Mouse (Mus musculus): ENCODE measurements around the gene Phrf1.

The Phrf1 gene

GRCm38 (mm10) chr7:141228279-141229067 is at the start of gene Phrf1:
TSS of gene Phrf1 (plus strand) at chr7:141228784.
- DNase-seq (ENCODE audit: low spot score) = peak; percentile 71

GRCm38 (mm10) chr7:141188194-141188593 is 40.4 kb upstream of the Phrf1 start:
- DNase-seq (ENCODE audit: low spot score) = no peak

- DNase-seq (ENCODE audit: low spot score) = no peak
Measured at GRCm38 (mm10) chr7:141188733-141189132, 39.9 kb upstream of the Phrf1 start.

- no peak for DNase-seq (ENCODE audit: low spot score)
Measured at GRCm38 (mm10) chr7:141190220-141190619, 38.4 kb upstream of the Phrf1 start.

- no peak for DNase-seq (ENCODE audit: low spot score)
Measured at GRCm38 (mm10) chr7:141191036-141191435, 37.5 kb upstream of the Phrf1 start.

- DNase-seq (ENCODE audit: low spot score) = no peak
Measured at GRCm38 (mm10) chr7:141191796-141192685, 36.5 kb upstream of the Phrf1 start.

- DNase-seq (ENCODE audit: low spot score) = no peak
Measured at GRCm38 (mm10) chr7:141192776-141193347, 35.7 kb upstream of the Phrf1 start.

GRCm38 (mm10) chr7:141193348-141193856 is 35.2 kb upstream of the Phrf1 start:
- DNase-seq (ENCODE audit: low spot score) = no peak

GRCm38 (mm10) chr7:141193948-141194347 is 34.6 kb upstream of the Phrf1 start, which contains the start of the genes Hras and Lrrc56:
TSS of gene Hras (minus strand) at chr7:141194005.
TSS of gene Lrrc56 (plus strand) at chr7:141194157.
- DNase-seq (ENCODE audit: low spot score) = peak; percentile 90

- no peak for DNase-seq (ENCODE audit: low spot score)
Measured at GRCm38 (mm10) chr7:141194409-141194808, 34.2 kb upstream of the Phrf1 start.

- DNase-seq (ENCODE audit: low spot score) = no peak
Measured at GRCm38 (mm10) chr7:141194830-141195229, 33.8 kb upstream of the Phrf1 start.

GRCm38 (mm10) chr7:141195754-141196153 is 32.8 kb upstream of the Phrf1 start:
- no peak for DNase-seq (ENCODE audit: low spot score)

GRCm38 (mm10) chr7:141196619-141197282 is 31.8 kb upstream of the Phrf1 start:
- no peak for DNase-seq (ENCODE audit: low spot score)

GRCm38 (mm10) chr7:141198121-141198520 is 30.5 kb upstream of the Phrf1 start:
- DNase-seq (ENCODE audit: low spot score) = no peak

GRCm38 (mm10) chr7:141204546-141204945 is 24.0 kb upstream of the Phrf1 start:
- no peak for DNase-seq (ENCODE audit: low spot score)

GRCm38 (mm10) chr7:141205504-141205903 is 23.1 kb upstream of the Phrf1 start:
- no peak for DNase-seq (ENCODE audit: low spot score)

- no peak for DNase-seq (ENCODE audit: low spot score)
Measured at GRCm38 (mm10) chr7:141206182-141206937, 22.2 kb upstream of the Phrf1 start.

- no peak for DNase-seq (ENCODE audit: low spot score)
Measured at GRCm38 (mm10) chr7:141209526-141209925, 19.1 kb upstream of the Phrf1 start.

GRCm38 (mm10) chr7:141210137-141210536 is 18.4 kb upstream of the Phrf1 start:
- no peak for DNase-seq (ENCODE audit: low spot score)

GRCm38 (mm10) chr7:141210606-141211131 is 17.9 kb upstream of the Phrf1 start:
- no peak for DNase-seq (ENCODE audit: low spot score)

GRCm38 (mm10) chr7:141213133-141213532 is 15.5 kb upstream of the Phrf1 start:
- no peak for DNase-seq (ENCODE audit: low spot score)

Data from layer of hippocampus, adult 9-10 months (tissue).